Mouse (Mus musculus) neural tube, embryonic 11.5 days (tissue): ENCODE results near the gene Daam2. TPM values are rescaled to one million over a fixed set of nuclear protein-coding genes. Genes with fewer than 3 reads are reported as not detected.

ENCODE experiments used
- ATAC-seq: fragments of 200-750 bp; cut with Nextera tagmentation; 2 replicates; pipeline ENCODE4 v1.8.0; 2017; ENCODE audit warnings: moderate number of reproducible peaks, mild to moderate bottlenecking, moderate TSS enrichment, moderate library complexity; ENCODE audit not compliant: insufficient read depth, low FRiP score, low TSS enrichment
- DNase-seq: peaks from one replicate; pipeline ENCODE4 v3.0.0-alpha.2; 2015; ENCODE audit warnings: low spot score
- H3K27ac ChIP-seq: fragments of 300-500 bp; sonication (generic); 2 replicates; pipeline ENCODE4 v1.5.1; 2014; ENCODE audit warnings: low read depth, mild to moderate bottlenecking, low read length
- H3K27me3 ChIP-seq: fragments of 300-500 bp; sonication (generic); 2 replicates; pipeline ENCODE4 v1.6.1; 2014; ENCODE audit warnings: mild to moderate bottlenecking, low read length, mixed read lengths; ENCODE audit not compliant: control insufficient read depth, insufficient read depth
- H3K36me3 ChIP-seq: fragments of 300-500 bp; sonication (generic); 2 replicates; pipeline ENCODE4 v1.6.1; 2014; ENCODE audit warnings: mild to moderate bottlenecking, low read length, moderate library complexity, mixed read lengths; ENCODE audit not compliant: control insufficient read depth, insufficient read depth
- H3K4me1 ChIP-seq: fragments of 300-500 bp; sonication (generic); 2 replicates; pipeline ENCODE4 v1.6.1; 2014; ENCODE audit warnings: low read length, mixed read lengths; ENCODE audit not compliant: control insufficient read depth, insufficient read depth
- H3K4me2 ChIP-seq: fragments of 300-500 bp; sonication (generic); 2 replicates; pipeline ENCODE4 v1.6.1; 2014; ENCODE audit warnings: low read depth, mild to moderate bottlenecking, moderate library complexity
- H3K4me3 ChIP-seq: fragments of 300-500 bp; sonication (generic); 2 replicates; pipeline ENCODE4 v1.5.1; 2014; ENCODE audit warnings: low read depth, low read length
- H3K9ac ChIP-seq: fragments of 300-500 bp; sonication (generic); 2 replicates; pipeline ENCODE4 v1.6.1; 2014; ENCODE audit warnings: mild to moderate bottlenecking, low read length
- H3K9me3 ChIP-seq: fragments of 300-500 bp; sonication (generic); 2 replicates; pipeline ENCODE4 v1.6.1; 2016; ENCODE audit warnings: low read length; ENCODE audit not compliant: control insufficient read depth
- WGBS: fragments of 180-500 bp; shearing (Covaris S2); extraction: QIAGEN DNeasy Blood & Tissue Kit; methylation state at CpG from one replicate; pipeline ENCODE4 v1.1.7; 2014; 5-methylcytosine and 5-hydroxymethylcytosine counted together
- polyA plus RNA-seq: library from polyadenylated mRNA; unstranded; fragments of >200 nt; fragmentation: Nextera tagmentation; extraction: Ambion mirVana; gene quantifications from 2 replicates; pipeline ENCODE4 v1.2.1, GENCODE M21; 2014

Daam2 gene
- polyA plus RNA-seq, result 5.3 TPM in 2 replicates

DNA sequence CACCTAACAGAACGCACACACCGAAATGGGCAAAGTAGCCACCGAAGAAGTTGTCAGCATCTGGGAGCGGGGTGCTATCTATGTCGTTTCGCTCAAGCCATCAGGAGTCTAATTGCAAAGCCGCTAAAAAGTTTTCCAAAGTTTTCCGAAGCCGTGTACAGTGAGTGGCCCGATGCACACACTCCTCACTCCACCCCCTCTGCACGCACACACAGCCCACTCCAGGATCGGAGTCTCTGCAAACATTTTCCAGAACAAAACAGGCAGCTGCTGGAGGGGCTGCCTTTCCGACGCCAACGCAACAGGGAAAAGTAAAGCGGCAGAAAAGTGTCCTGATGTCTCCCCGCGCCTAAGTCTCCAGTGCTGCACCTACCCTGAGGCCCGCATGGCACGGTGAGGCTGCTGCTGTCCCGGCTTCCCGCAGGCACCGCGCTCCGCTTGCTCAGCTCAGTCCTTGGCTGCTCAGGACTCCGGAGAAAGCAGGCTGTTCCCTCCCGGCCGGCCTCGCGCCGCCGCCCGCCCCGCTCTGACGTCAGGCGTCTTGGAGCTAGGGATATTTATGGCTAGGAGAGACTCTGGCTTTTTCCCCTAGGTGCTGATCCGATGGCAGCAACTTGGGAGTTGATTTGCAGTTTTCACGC is at the start of gene Daam2:
Gene Daam2 (minus strand): TSS at position 514 of the 641 bp plus-strand sequence.
- Histone ChIP-seq H3K36me3 (no peaks in the 10 kb centered on the region), H3K9ac (peak within 1 kb of the TSS; percentile 58), H3K4me2 (peak within 1 kb of the TSS; percentile 66), H3K4me3 (peak within 1 kb of the TSS; percentile 43), H3K9me3 (no peaks in the 10 kb centered on the region), H3K27me3 (no peaks in the 10 kb centered on the region), H3K27ac (0 out of 2 replicates have a peak within 1 kb of the TSS, but pooled peaks have one; percentile 36), H3K4me1 (peaks cover 7% of the 10 kb centered on the region; the same call in 1 of the 2 replicates)
- 5% methylated on average over 38 of the region's 38 CpGs for WGBS
- ATAC-seq (peak; percentile 89), DNase-seq (peak; percentile 82)

DNA sequence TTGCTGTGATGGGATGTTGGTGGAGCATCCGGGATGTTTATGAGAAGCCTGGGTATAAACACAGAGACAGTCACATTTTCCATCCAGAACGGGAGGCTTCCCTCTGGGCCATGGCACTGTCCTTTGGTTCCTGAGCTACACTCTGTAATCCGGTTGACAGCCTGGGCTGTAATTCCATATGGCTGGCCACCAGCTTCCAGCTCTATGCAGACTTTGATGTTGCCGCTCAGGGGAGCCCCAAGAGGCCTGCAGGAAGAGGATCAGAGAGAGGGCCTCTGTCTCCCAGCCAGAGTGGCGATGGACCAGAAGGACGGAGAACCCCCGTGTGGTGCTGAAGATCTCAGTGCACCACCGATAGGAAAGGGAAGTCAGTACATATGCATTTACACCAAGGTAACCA is 46.2 kb upstream of the Daam2 start:
- Histone ChIP-seq H3K36me3 (no peaks in the 10 kb centered on the region), H3K4me2 (no peak overlapping the region), H3K9ac (no peak overlapping the region), H3K4me1 (peaks cover 2% of the 10 kb centered on the region; the same call in 1 of the 2 replicates), H3K27ac (no peak overlapping the region), H3K9me3 (no peaks in the 10 kb centered on the region), H3K27me3 (no peaks in the 10 kb centered on the region), H3K4me3 (no peak overlapping the region)
- ATAC-seq, result no peak
- WGBS, result 50% methylated on average over 8 of the region's 8 CpGs
- no peak for DNase-seq

DNA sequence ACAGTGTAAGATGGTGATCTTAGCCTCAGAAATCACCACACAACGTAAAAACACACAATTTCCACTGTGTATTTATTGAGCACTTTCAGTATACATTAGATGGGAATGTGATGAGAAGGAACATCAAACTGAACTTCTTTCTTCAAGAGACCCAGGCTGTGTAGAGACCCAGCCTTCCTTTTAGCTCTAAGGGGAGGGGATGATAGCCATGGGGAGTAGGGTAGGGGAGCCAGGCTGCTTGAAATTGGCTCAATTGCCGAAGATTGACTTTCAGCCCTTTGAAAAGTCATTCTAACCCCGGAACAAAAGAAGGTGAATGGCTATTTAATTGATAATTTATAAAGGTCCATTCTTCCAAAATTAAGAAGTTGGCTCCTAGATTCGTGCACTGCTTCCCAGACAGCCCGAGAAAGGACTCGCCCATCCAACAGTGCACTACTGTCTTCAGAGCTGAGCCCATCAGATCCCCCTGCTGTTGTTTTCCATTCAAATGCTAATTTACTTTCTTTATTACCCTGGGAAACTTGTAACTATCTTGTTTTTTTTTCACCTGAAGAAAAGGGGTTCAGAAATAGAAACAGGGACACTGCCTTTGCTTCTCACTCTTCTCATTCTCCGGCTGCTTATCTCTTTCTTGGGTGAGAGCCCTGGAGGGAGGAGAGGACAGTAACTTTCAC is 43.3 kb upstream of the Daam2 start:
- Histone ChIP-seq H3K27me3 (no peaks in the 10 kb centered on the region), H3K36me3 (no peaks in the 10 kb centered on the region), H3K9me3 (no peaks in the 10 kb centered on the region), H3K4me1 (no peaks in the 10 kb centered on the region), H3K9ac (no peak overlapping the region), H3K4me2 (no peak overlapping the region), H3K27ac (peak overlapping the region; percentile 54; the same call in 1 of the 2 replicates), H3K4me3 (no peak overlapping the region)
- ATAC-seq (peak; percentile 86), DNase-seq (no peak)
- 30% methylated on average over 7 of the region's 7 CpGs for WGBS

DNA sequence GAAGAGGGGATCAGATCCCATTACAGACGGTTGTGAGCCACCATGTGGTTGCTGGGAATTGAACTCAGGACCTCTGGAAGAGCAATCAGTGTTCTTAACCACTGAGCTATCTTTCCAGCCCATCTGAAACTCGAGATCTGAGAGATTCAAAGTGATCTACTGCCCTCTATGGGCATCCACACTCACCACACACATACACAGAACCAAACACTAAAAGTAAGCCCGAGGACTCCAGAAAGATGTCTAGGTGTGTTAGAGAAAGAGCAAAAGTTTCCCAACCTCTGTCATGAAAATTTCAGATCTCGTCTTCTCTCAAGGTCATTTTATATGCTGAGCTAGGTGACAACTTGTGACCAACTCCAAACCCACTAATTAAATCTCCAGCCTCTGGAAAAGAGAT is 41.3 kb upstream of the Daam2 start:
- no peak overlapping the region for H3K9ac ChIP-seq
- no peaks in the 10 kb centered on the region for H3K27me3 ChIP-seq
- H3K9me3 ChIP-seq, result no peaks in the 10 kb centered on the region
- H3K36me3 ChIP-seq, result no peaks in the 10 kb centered on the region
- no peak overlapping the region for H3K4me2 ChIP-seq
- H3K27ac ChIP-seq, result no peak overlapping the region
- no peak overlapping the region for H3K4me3 ChIP-seq
- WGBS, result 80% methylated on average over 4 of the region's 4 CpGs
- DNase-seq, result no peak
- H3K4me1 ChIP-seq, result no peaks in the 10 kb centered on the region
- no peak for ATAC-seq

DNA sequence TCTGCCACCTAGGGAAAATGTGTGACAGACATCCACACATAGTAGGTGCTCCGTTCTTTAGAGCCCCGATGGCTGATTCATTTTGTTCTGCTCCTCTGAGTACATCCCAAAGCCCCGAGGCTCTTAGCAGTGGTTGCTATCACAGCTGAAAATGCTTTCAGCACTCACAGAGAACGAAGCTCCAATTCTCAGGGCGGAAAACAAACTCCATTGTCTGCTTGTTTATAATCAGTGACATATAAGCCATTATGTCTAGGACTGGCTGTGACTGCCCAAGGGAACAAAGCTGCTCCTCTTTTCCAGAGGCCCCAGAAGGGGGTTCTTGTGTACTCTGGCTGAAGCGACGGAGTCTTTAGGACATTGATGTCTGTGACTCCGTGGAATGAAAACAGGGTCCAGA is 25.9 kb upstream of the Daam2 start:
- Histone ChIP-seq H3K4me2 (no peak overlapping the region), H3K36me3 (no peaks in the 10 kb centered on the region), H3K27ac (no peak overlapping the region), H3K27me3 (no peaks in the 10 kb centered on the region), H3K9me3 (no peaks in the 10 kb centered on the region), H3K4me1 (0 out of 2 replicates have a peak, but pooled peaks cover 3% of the 10 kb centered on the region), H3K4me3 (no peak overlapping the region), H3K9ac (no peak overlapping the region)
- ATAC-seq (no peak), DNase-seq (peak; percentile 23)
- 32% methylated on average over 8 of the region's 8 CpGs for WGBS

DNA sequence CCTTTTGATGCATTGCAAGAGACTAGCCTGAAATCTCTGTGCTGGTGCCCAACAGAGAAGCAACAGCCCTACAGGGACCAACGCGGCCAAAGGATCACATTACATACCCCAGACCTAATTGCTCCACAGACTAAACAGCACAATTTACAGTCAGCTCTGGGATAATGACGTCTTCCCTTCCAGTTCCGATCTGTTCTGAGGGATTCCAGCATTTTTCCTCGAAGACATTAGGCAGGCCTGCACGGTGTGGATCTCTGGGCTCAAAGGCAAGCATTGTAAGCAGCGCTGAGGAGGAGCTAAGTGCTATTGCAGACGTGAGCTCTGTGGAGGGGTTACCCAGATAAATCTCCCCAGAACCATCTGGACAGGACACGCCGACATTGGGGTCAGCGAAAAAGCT is 18.3 kb upstream of the Daam2 start:
- H3K9me3 ChIP-seq, result no peaks in the 10 kb centered on the region
- ATAC-seq, result no peak
- 34% methylated on average over 11 of the region's 11 CpGs for WGBS
- no peaks in the 10 kb centered on the region for H3K36me3 ChIP-seq
- no peak overlapping the region for H3K4me3 ChIP-seq
- DNase-seq, result peak; percentile 26
- no peak overlapping the region for H3K9ac ChIP-seq
- H3K4me1 ChIP-seq, result no peaks in the 10 kb centered on the region
- no peak overlapping the region for H3K27ac ChIP-seq
- H3K27me3 ChIP-seq, result no peaks in the 10 kb centered on the region
- no peak overlapping the region for H3K4me2 ChIP-seq

DNA sequence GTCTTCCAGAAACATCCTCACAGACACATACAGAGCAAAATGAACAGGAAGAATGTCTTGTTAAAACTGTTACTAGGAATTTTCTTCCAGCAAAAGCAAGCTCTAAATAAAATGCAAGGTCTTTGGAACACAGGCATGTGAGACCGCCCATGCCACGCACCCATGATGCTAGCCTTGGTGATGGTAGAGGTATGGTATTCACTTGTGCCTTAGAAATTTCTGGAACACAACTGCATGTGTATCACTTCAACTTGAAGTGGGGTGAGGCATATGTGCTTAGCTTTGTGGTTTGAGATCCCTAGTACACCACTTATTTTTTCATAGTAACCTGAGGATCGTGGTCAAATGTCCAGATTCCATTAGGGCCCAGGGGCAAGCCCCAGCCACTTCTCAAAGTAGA is 13.2 kb upstream of the Daam2 start:
- WGBS, result 91% methylated on average over 3 of the region's 3 CpGs
- H3K27me3 ChIP-seq, result no peaks in the 10 kb centered on the region
- H3K4me2 ChIP-seq, result no peak overlapping the region
- H3K27ac ChIP-seq, result no peak overlapping the region
- H3K36me3 ChIP-seq, result no peaks in the 10 kb centered on the region
- no peaks in the 10 kb centered on the region for H3K9me3 ChIP-seq
- ATAC-seq, result no peak
- no peak overlapping the region for H3K4me3 ChIP-seq
- no peak overlapping the region for H3K9ac ChIP-seq
- no peak for DNase-seq
- H3K4me1 ChIP-seq, result no peaks in the 10 kb centered on the region

DNA sequence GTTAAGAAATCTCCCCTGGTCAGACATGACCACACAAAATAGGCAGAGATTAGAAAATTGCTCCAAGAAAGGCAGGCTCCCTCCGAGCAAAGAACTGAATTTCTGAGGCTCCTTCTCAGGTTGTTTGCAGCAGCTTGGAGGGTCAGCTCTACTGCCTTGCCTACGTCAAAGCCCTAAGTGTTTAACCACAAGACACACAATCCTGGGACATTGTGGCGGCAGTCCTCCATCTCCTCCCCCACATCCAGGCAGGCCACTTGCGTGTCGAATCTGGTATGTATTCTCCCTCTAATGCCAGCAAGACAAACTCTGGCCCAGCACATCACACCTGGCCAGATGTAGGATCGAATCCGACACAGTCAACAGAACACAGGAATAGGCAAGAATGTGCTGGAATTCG is 4.6 kb upstream of the Daam2 start:
- Histone ChIP-seq H3K36me3 (no peaks in the 10 kb centered on the region), H3K27ac (no peak overlapping the region), H3K9ac (no peak overlapping the region), H3K4me2 (no peak overlapping the region), H3K4me1 (no peaks in the 10 kb centered on the region), H3K27me3 (no peaks in the 10 kb centered on the region), H3K9me3 (no peaks in the 10 kb centered on the region), H3K4me3 (no peak overlapping the region)
- 84% methylated on average over 8 of the region's 8 CpGs for WGBS
- DNase-seq (no peak), ATAC-seq (no peak)

DNA sequence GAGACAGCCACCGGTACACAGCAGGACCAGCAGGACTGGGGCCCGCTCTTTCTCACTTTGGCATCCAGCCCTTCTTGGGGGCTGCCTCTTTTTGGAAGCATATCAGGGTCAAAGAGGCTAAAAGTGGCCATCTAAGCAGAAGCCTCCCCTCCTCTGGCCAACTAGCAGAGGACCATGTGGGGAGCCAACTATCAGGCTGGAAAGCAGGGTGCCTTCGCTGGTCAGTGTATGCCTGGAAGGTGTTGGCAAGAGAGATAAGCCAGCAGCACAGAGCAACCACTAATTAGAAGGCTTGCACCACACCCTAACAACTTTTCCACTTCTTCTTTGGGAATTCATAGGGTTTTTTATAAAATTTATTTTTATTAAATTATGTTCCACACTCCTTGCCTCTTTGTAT is 346 bp upstream of the Daam2 start:
- peak overlapping the region; percentile 19; the same call in 1 of the 2 replicates for H3K9ac ChIP-seq
- no peaks in the 10 kb centered on the region for H3K27me3 ChIP-seq
- peak overlapping the region; percentile 66 for H3K4me2 ChIP-seq
- H3K36me3 ChIP-seq, result no peaks in the 10 kb centered on the region
- H3K4me1 ChIP-seq, result peaks cover 7% of the 10 kb centered on the region; the same call in 1 of the 2 replicates
- peak overlapping the region; percentile 43 for H3K4me3 ChIP-seq
- H3K27ac ChIP-seq, result no peak overlapping the region
- DNase-seq (no peak), ATAC-seq (peak; percentile 25; the same call in 1 of the 2 replicates)
- H3K9me3 ChIP-seq, result no peaks in the 10 kb centered on the region
- 19% methylated on average over 3 of the region's 3 CpGs for WGBS
